Mouse (Mus musculus) kidney, postnatal 0 days (tissue): ENCODE measurements around the gene Rasgrp4. TPM values are rescaled to one million over a fixed set of nuclear protein-coding genes. Genes with fewer than 3 reads are reported as not detected.

ENCODE experiments used
- ATAC-seq: fragments of 200-750 bp; cut with Nextera tagmentation; replicated peaks from 2 replicates; pipeline ENCODE4 v1.8.0; 2017; ENCODE audit warnings: low read depth, moderate number of reproducible peaks, moderate TSS enrichment, moderate library complexity; ENCODE audit not compliant: low FRiP score
- DNase-seq: peaks from one replicate; pipeline ENCODE4 v3.0.0-alpha.2; 2016; ENCODE audit warnings: low spot score
- H3K27ac ChIP-seq: fragments of 300-500 bp; sonication (generic); 2 replicates; pipeline ENCODE4 v1.5.1; 2014; ENCODE audit warnings: mild to moderate bottlenecking
- H3K27me3 ChIP-seq: fragments of 300-500 bp; sonication (generic); 2 replicates; pipeline ENCODE4 v1.6.1; 2014; ENCODE audit warnings: low read length, mixed read lengths; ENCODE audit not compliant: insufficient read depth
- H3K36me3 ChIP-seq: fragments of 300-500 bp; sonication (generic); 2 replicates; pipeline ENCODE4 v1.6.1; 2014; ENCODE audit warnings: low read length, mixed read lengths; ENCODE audit not compliant: insufficient read depth
- H3K4me1 ChIP-seq: fragments of 300-500 bp; sonication (generic); replicated peaks from 2 replicates; pipeline ENCODE4 v1.6.1; 2014; ENCODE audit warnings: antibody characterized with exemption, low read length, mixed read lengths; ENCODE audit not compliant: insufficient read depth
- H3K4me2 ChIP-seq: fragments of 300-500 bp; sonication (generic); 2 replicates; pipeline ENCODE4 v1.6.1; 2014; ENCODE audit warnings: mild to moderate bottlenecking, low read length, moderate library complexity, mixed read lengths
- H3K4me3 ChIP-seq: fragments of 300-500 bp; sonication (generic); replicated peaks from 2 replicates; pipeline ENCODE4 v1.5.1; 2014; ENCODE audit warnings: low read depth, low read length
- H3K9ac ChIP-seq: fragments of 300-500 bp; sonication (generic); 2 replicates; pipeline ENCODE4 v1.6.1; 2014; ENCODE audit warnings: low read depth, low read length
- H3K9me3 ChIP-seq: fragments of 300-500 bp; sonication (generic); replicated peaks from 2 replicates; pipeline ENCODE4 v1.6.1; 2016; ENCODE audit warnings: low read length, inconsistent platforms, mixed read lengths
- CTCF ChIP-seq: IDR thresholded peaks from 2 replicates; pipeline ENCODE4 v1.5.1; 2016; ENCODE audit warnings: antibody characterized with exemption, low read depth, mild to moderate bottlenecking, moderate library complexity
- WGBS: fragments of 180-500 bp; shearing (Covaris S2); extraction: QIAGEN DNeasy Blood & Tissue Kit; methylation state at CpG from one replicate; pipeline ENCODE4 v1.1.7; 2014; 5-methylcytosine and 5-hydroxymethylcytosine counted together
- polyA plus RNA-seq: library from polyadenylated mRNA; unstranded; fragments of >200 nt; fragmentation: Nextera tagmentation; extraction: Ambion mirVana; gene quantifications from 2 replicates; pipeline ENCODE4 v1.2.1, GENCODE M21; 2015

Rasgrp4 gene
- polyA plus RNA-seq: 0.49 and 1.2 TPM in 2 replicates

- H3K4me1 ChIP-seq: peaks cover 4% of the 10 kb centered on the region; the same call in 1 of the 2 replicates
- no peaks in the 10 kb centered on the region for H3K36me3 ChIP-seq
- under 1% methylated on average over 15 of the region's 20 CpGs for WGBS
- no peak for TF ChIP-seq CTCF
- 0 out of 2 replicates have a peak within 1 kb of the TSS, but pooled peaks have one; percentile 14 for H3K4me3 ChIP-seq
- H3K27me3 ChIP-seq: no peaks in the 10 kb centered on the region
- H3K27ac ChIP-seq: no peak within 1 kb of the TSS
- peak within 1 kb of the TSS; percentile 51 for H3K4me2 ChIP-seq
- no peak within 1 kb of the TSS for H3K9ac ChIP-seq
- DNase-seq (peak; percentile 55), ATAC-seq (peak; percentile 49; the same call in 1 of the 2 replicates)
- H3K9me3 ChIP-seq: no peaks in the 10 kb centered on the region
Observed at GRCm38 (mm10) chr7:29134693-29135386, at the start of gene Rasgrp4. Gene Rasgrp4, plus strand, starts transcription at chr7:29134851.

GRCm38 (mm10) chr7:29085981-29086380 is 48.7 kb upstream of the Rasgrp4 start:
- H3K36me3 ChIP-seq: no peaks in the 10 kb centered on the region
- no peak overlapping the region for H3K9ac ChIP-seq
- no peaks in the 10 kb centered on the region for H3K4me1 ChIP-seq
- no peak overlapping the region for H3K27ac ChIP-seq
- H3K9me3 ChIP-seq: no peaks in the 10 kb centered on the region
- DNase-seq (no peak), ATAC-seq (no peak)
- 94% methylated on average over 30 of the region's 30 CpGs for WGBS
- TF ChIP-seq CTCF: no peak
- no peak overlapping the region for H3K4me3 ChIP-seq
- H3K4me2 ChIP-seq: no peak overlapping the region
- no peaks in the 10 kb centered on the region for H3K27me3 ChIP-seq

GRCm38 (mm10) chr7:29086902-29087301 is 47.7 kb upstream of the Rasgrp4 start:
- Histone ChIP-seq H3K27ac (no peak overlapping the region), H3K4me1 (no peaks in the 10 kb centered on the region), H3K9me3 (no peaks in the 10 kb centered on the region), H3K9ac (no peak overlapping the region), H3K36me3 (no peaks in the 10 kb centered on the region), H3K4me3 (no peak overlapping the region), H3K27me3 (no peaks in the 10 kb centered on the region), H3K4me2 (no peak overlapping the region)
- TF ChIP-seq CTCF: no peak
- ATAC-seq: no peak
- DNase-seq: no peak
- WGBS: 96% methylated on average over 10 of the region's 10 CpGs

GRCm38 (mm10) chr7:29088817-29089216 is 45.8 kb upstream of the Rasgrp4 start:
- no peak for ATAC-seq
- no peaks in the 10 kb centered on the region for H3K36me3 ChIP-seq
- no peak for TF ChIP-seq CTCF
- no peak overlapping the region for H3K4me2 ChIP-seq
- H3K9me3 ChIP-seq: no peaks in the 10 kb centered on the region
- WGBS: 76% methylated on average over 6 of the region's 6 CpGs
- no peak overlapping the region for H3K9ac ChIP-seq
- no peaks in the 10 kb centered on the region for H3K4me1 ChIP-seq
- H3K27me3 ChIP-seq: no peaks in the 10 kb centered on the region
- no peak for DNase-seq
- H3K4me3 ChIP-seq: no peak overlapping the region
- no peak overlapping the region for H3K27ac ChIP-seq

- Histone ChIP-seq H3K4me1 (no peaks in the 10 kb centered on the region), H3K27ac (no peak overlapping the region), H3K9me3 (no peaks in the 10 kb centered on the region), H3K36me3 (no peaks in the 10 kb centered on the region), H3K27me3 (no peaks in the 10 kb centered on the region), H3K4me2 (no peak overlapping the region), H3K9ac (no peak overlapping the region), H3K4me3 (no peak overlapping the region)
- no peak for TF ChIP-seq CTCF
- no peak for ATAC-seq
- 90% methylated on average over 16 of the region's 16 CpGs for WGBS
- no peak for DNase-seq
Observed at GRCm38 (mm10) chr7:29097131-29097530, 37.5 kb upstream of the Rasgrp4 start.

GRCm38 (mm10) chr7:29101286-29102017 is 33.2 kb upstream of the Rasgrp4 start:
- no peak overlapping the region for H3K27ac ChIP-seq
- H3K4me1 ChIP-seq: no peaks in the 10 kb centered on the region
- no peak for TF ChIP-seq CTCF
- H3K36me3 ChIP-seq: no peaks in the 10 kb centered on the region
- H3K9me3 ChIP-seq: no peaks in the 10 kb centered on the region
- DNase-seq (no peak), ATAC-seq (no peak)
- no peak overlapping the region for H3K9ac ChIP-seq
- no peak overlapping the region for H3K4me3 ChIP-seq
- H3K27me3 ChIP-seq: no peaks in the 10 kb centered on the region
- H3K4me2 ChIP-seq: no peak overlapping the region
- 94% methylated on average over 12 of the region's 12 CpGs for WGBS
